In the genomic region with DNA sequence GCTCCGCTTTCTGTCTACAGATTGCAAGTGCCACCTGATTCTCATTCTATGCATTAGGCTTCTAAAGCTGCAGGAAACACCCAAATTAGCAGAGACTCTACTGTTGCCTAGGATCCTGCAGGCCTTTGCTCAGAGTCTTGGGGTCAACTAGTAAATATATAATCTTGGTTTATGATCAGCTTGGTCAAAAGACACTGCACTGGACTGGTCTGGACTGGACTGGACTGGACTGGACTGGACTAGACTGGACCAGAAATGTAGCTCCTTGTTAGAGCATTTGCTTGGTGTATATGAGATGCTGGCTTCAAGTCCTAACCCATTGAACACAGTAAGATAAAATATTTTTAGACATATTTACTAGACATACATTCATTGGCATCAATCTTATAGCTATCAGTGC, we compare ENCODE assay signal across 23 mouse cellular contexts. TPM values are rescaled to one million over a fixed set of nuclear protein-coding genes. Genes with fewer than 3 reads are reported as not detected.
DNase-seq lines count a peak whose midpoint lies in the region; ATAC-seq and TF ChIP-seq lines count a peak whose summit lies in the region.
"Had no signal": no experiment of that assay in that cellular context is flagged by ENCODE, and none has a peak within 500 bp of the region (broad histone marks: within the 10 kb centered on the region; RNA-seq: fewer than 3 reads in every experiment).

No protein-coding gene starts in this region.

- no peak overlapping the region for H3K9ac ChIP-seq in neural tube, embryonic 15.5 days (replicated peaks)
- no peak overlapping the region for H3K9ac ChIP-seq in lung, postnatal 0 days (replicated peaks; ENCODE audit: low read depth)
- H3K9ac ChIP-seq: forebrain, embryonic 13.5 days; heart, embryonic 15.5 days; hindbrain, embryonic 12.5 days; liver, embryonic 12.5 days; liver, postnatal 0 days; stomach, embryonic 15.5 days had no signal

- H3K4me1 ChIP-seq in neural tube, embryonic 15.5 days = 0 out of 2 replicates have a peak, but pooled peaks cover 3% of the 10 kb centered on the region
- H3K4me1 ChIP-seq in lung, postnatal 0 days (ENCODE audit: insufficient read depth, low read depth, low read length) = no peaks in the 10 kb centered on the region
- H3K4me1 ChIP-seq: forebrain, embryonic 13.5 days; heart, embryonic 10.5 days; heart, embryonic 15.5 days; liver, embryonic 12.5 days; stomach, embryonic 15.5 days had no signal

- H3K27me3 ChIP-seq in neural tube, embryonic 15.5 days (replicated peaks) = no peaks in the 10 kb centered on the region
- no peaks in the 10 kb centered on the region for H3K27me3 ChIP-seq in lung, postnatal 0 days (replicated peaks; ENCODE audit: insufficient read depth, low read length)
- H3K27me3 ChIP-seq: forebrain, embryonic 13.5 days; heart, embryonic 15.5 days; hindbrain, embryonic 12.5 days; liver, embryonic 12.5 days; stomach, embryonic 15.5 days had no signal

- no peak for TF ChIP-seq EP300 in lung, postnatal 0 days (IDR thresholded peaks at IDR 0.05)

- H3K27ac ChIP-seq in neural tube, embryonic 15.5 days (replicated peaks) = no peak overlapping the region
- no peak overlapping the region for H3K27ac ChIP-seq in lung, postnatal 0 days (ENCODE audit: low read length)
- H3K27ac ChIP-seq: forebrain, embryonic 13.5 days; heart, embryonic 10.5 days; heart, embryonic 15.5 days; hindbrain, embryonic 12.5 days; liver, embryonic 12.5 days; macrophage; stomach, embryonic 15.5 days had no signal

- no peak for DNase-seq in neural tube, embryonic 10.5 days (ENCODE audit: extremely low spot score, low spot score)
- DNase-seq in kidney, adult 9 months = peak; percentile 42
- peak; percentile 59 for DNase-seq in kidney, postnatal 10 days
- no peak for DNase-seq in lung, postnatal 0 days (ENCODE audit: low spot score)
- no peak for DNase-seq in urinary bladder, adult 18-20 months (ENCODE audit: low spot score in 2 of 2)
- DNase-seq in lung, postnatal 25 days (ENCODE audit: low spot score) = no peak
- DNase-seq: adrenal gland, postnatal 36 days; B cell, adult 2 months; cerebellum, adult 2 months; cerebellum, postnatal 25 days; gastrocnemius, postnatal 10 days; liver, postnatal 0 days; right cerebral cortex, postnatal 25 days; thymus, postnatal 14 days had no signal

- H3K9me3 ChIP-seq in neural tube, embryonic 15.5 days (replicated peaks) = no peaks in the 10 kb centered on the region
- H3K9me3 ChIP-seq in lung, postnatal 0 days (ENCODE audit: low read length) = no peaks in the 10 kb centered on the region
- H3K9me3 ChIP-seq: forebrain, embryonic 13.5 days; heart, embryonic 10.5 days; heart, embryonic 15.5 days; hindbrain, embryonic 12.5 days; liver, embryonic 12.5 days; stomach, embryonic 15.5 days had no signal

- H3K4me2 ChIP-seq in neural tube, embryonic 15.5 days = no peak overlapping the region
- no peak overlapping the region for H3K4me2 ChIP-seq in lung, postnatal 0 days (replicated peaks; ENCODE audit: low read depth, low read length)
- H3K4me2 ChIP-seq: forebrain, embryonic 13.5 days; heart, embryonic 15.5 days; hindbrain, embryonic 12.5 days; liver, embryonic 12.5 days; stomach, embryonic 15.5 days had no signal

- ATAC-seq in neural tube, embryonic 15.5 days (ENCODE audit: low FRiP score) = 0 out of 2 replicates have a peak, but pooled peaks have one; percentile 38
- no peak for ATAC-seq in lung, postnatal 0 days
- ATAC-seq: intestine, embryonic 16.5 days; liver, embryonic 12.5 days; liver, postnatal 0 days had no signal

- no peak for TF ChIP-seq CTCF in lung, postnatal 0 days (IDR thresholded peaks at IDR 0.05)

- H3K36me3 ChIP-seq in neural tube, embryonic 15.5 days = no peaks in the 10 kb centered on the region
- H3K36me3 ChIP-seq in lung, postnatal 0 days (ENCODE audit: insufficient read depth, low read length) = no peaks in the 10 kb centered on the region
- H3K36me3 ChIP-seq: heart, embryonic 10.5 days; heart, embryonic 15.5 days; hindbrain, embryonic 12.5 days; liver, embryonic 12.5 days; stomach, embryonic 15.5 days had no signal

- 79% methylated on average over 1 of the region's 1 CpGs for WGBS in neural tube, embryonic 15.5 days
- WGBS in lung, postnatal 0 days = 88% methylated on average over 1 of the region's 1 CpGs

- H3K4me3 ChIP-seq in neural tube, embryonic 15.5 days (replicated peaks) = no peak overlapping the region
- H3K4me3 ChIP-seq in lung, postnatal 0 days (ENCODE audit: low read depth, low read length) = no peak overlapping the region
- H3K4me3 ChIP-seq: forebrain, embryonic 13.5 days; heart, embryonic 10.5 days; heart, embryonic 15.5 days; hindbrain, embryonic 12.5 days; liver, embryonic 12.5 days; stomach, embryonic 15.5 days had no signal

RNA-seq across cellular contexts. Expression of a gene that starts 53.7 kb away (rescaled TPM):
- 6.4 and 9.9 TPM in 2 replicates for polyA plus RNA-seq in neural tube, embryonic 15.5 days (2015; fragmentation: Nextera tagmentation; extraction: Ambion mirVana)
- 31.6 and 42.7 TPM in 2 replicates for polyA plus RNA-seq in lung, postnatal 0 days (2015; fragmentation: Nextera tagmentation; extraction: Ambion mirVana)
- polyA plus RNA-seq: macrophage had no signal

Comparison
In these comparisons a context has a peak if more than half of its experiments do, and no peak if none do; other contexts are left out.
1. DNase-seq: peak in kidney, adult 9 months (single experiment) and kidney, postnatal 10 days (single experiment); none in neural tube, embryonic 10.5 days (single experiment), lung, postnatal 0 days (single experiment), urinary bladder, adult 18-20 months (0 of 2) and lung, postnatal 25 days (single experiment).